Mouse (Mus musculus) forebrain, embryonic 14.5 days (tissue): ENCODE results near the gene Csnk1g2. TPM values are rescaled to one million over a fixed set of nuclear protein-coding genes. Genes with fewer than 3 reads are reported as not detected.

Source experiments
- ATAC-seq: fragments of 200-750 bp; cut with Nextera tagmentation; 2 replicates; pipeline ENCODE4 v1.8.0; 2017; ENCODE audit warnings: mild to moderate bottlenecking, moderate library complexity
- DNase-seq: peaks from one replicate; pipeline ENCODE4 v3.0.0-alpha.2; 2015; ENCODE audit warnings: low spot score
- H3K27ac ChIP-seq: fragments of 300-500 bp; sonication (generic); 2 replicates; pipeline ENCODE4 v1.5.1; 2014; ENCODE audit warnings: low read depth, mild to moderate bottlenecking, control low read depth, low read length, moderate library complexity
- H3K27me3 ChIP-seq: fragments of 300-500 bp; sonication (generic); replicated peaks from 2 replicates; pipeline ENCODE4 v1.6.1; 2014; ENCODE audit warnings: low read length, control low read depth, mixed read lengths; ENCODE audit not compliant: control insufficient read depth, insufficient read depth
- H3K36me3 ChIP-seq: fragments of 300-500 bp; sonication (generic); 2 replicates; pipeline ENCODE4 v1.6.1; 2014; ENCODE audit warnings: low read length, control low read depth; ENCODE audit not compliant: control insufficient read depth, insufficient read depth
- H3K4me1 ChIP-seq: fragments of 300-500 bp; sonication (generic); 2 replicates; pipeline ENCODE4 v1.6.1; 2014; ENCODE audit warnings: antibody characterized with exemption, low read length, control low read depth; ENCODE audit not compliant: control insufficient read depth, insufficient read depth
- H3K4me2 ChIP-seq: fragments of 300-500 bp; sonication (generic); 2 replicates; pipeline ENCODE4 v1.6.1; 2014; ENCODE audit warnings: mild to moderate bottlenecking, control low read depth, low read length
- H3K4me3 ChIP-seq: fragments of 300-500 bp; sonication (generic); 2 replicates; pipeline ENCODE4 v1.5.1; 2014; ENCODE audit warnings: low read depth, low read length, control low read depth
- H3K9ac ChIP-seq: fragments of 300-500 bp; sonication (generic); 2 replicates; pipeline ENCODE4 v1.6.1; 2014; ENCODE audit warnings: mild to moderate bottlenecking, low read length, control low read depth, moderate library complexity
- H3K9me3 ChIP-seq: fragments of 300-500 bp; sonication (generic); replicated peaks from 2 replicates; pipeline ENCODE4 v1.6.1; 2016; ENCODE audit warnings: low read length, control low read depth, mixed read lengths; ENCODE audit not compliant: control insufficient read depth
- WGBS: fragments of 180-500 bp; shearing (Covaris S2); extraction: QIAGEN DNeasy Blood & Tissue Kit; methylation state at CpG from one replicate; pipeline ENCODE4 v1.1.7; 2014; 5-methylcytosine and 5-hydroxymethylcytosine counted together
- polyA plus RNA-seq: library from polyadenylated mRNA; unstranded; fragments of >200 nt; fragmentation: Nextera tagmentation; extraction: Ambion mirVana; gene quantifications from 2 replicates; pipeline ENCODE4 v1.2.1, GENCODE M21; 2014

Csnk1g2 gene
- polyA plus RNA-seq, 1 experiment from 2014 or later: 35.9 TPM

DNA sequence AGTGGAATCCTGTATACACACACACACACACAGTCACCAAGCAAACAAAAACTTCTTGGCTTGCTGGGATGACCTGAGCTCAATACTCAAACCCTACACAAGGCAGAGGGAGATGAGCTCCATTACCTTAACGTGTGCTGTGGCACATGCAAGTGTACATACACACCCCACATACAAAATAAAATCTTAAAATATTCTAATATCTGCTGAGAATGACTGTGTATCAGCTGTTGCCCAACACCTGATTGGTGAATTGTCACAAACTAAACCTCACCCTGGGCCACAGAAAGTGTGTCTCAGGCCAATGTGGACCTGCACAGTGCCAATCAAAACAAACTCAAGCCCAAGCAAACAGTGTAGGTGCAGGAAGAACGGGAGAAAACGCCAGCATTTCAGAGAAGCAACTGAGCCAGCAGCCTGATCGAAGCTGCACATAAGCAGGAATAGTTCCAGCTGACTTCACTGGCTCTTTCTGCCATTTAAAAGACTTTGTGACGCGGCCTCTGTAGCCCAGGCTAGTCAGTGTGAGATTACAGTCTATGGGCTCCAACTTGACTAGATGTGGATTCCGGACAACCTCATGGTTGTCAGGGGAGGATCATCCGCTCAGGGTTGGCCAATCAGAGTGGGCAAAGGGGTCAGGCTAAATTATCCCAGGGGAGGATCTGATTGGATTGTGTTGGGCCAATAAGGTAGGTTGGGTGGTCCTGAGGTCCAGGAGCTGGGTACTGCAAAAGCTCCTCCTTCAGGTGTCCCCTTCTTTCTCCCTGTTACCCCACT, 3.0 kb upstream of the Csnk1g2 start:
- H3K27ac ChIP-seq: no peak overlapping the region
- H3K4me2 ChIP-seq: no peak overlapping the region
- H3K9ac ChIP-seq: no peak overlapping the region
- ATAC-seq (no peak), DNase-seq (no peak)
- 29% methylated on average over 8 of the region's 8 CpGs for WGBS
- H3K27me3 ChIP-seq: no peaks in the 10 kb centered on the region
- peaks cover 17% of the 10 kb centered on the region for H3K36me3 ChIP-seq
- no peaks in the 10 kb centered on the region for H3K9me3 ChIP-seq
- H3K4me3 ChIP-seq: no peak overlapping the region
- peaks cover 14% of the 10 kb centered on the region for H3K4me1 ChIP-seq

DNA sequence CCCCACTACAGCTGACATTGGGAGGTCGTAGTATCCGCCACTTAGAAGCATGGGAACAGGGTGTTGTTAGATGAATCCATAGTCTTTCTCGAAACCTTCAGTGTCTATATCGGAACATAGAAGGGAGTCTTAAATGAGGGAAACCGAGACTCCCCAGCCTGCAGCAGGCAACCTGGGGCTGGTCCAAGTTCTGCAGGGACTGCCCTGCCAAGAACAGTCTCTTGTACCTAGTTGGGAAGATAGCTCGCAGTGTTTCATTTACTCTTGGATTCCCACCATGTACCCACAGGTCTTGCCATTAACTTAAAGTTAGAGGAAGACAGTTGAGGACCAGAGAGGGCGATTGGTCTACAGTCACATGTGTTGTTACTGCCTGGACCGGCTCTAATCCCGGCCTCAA, 2.3 kb upstream of the Csnk1g2 start:
- 86% methylated on average over 9 of the region's 9 CpGs for WGBS
- no peaks in the 10 kb centered on the region for H3K27me3 ChIP-seq

DNA sequence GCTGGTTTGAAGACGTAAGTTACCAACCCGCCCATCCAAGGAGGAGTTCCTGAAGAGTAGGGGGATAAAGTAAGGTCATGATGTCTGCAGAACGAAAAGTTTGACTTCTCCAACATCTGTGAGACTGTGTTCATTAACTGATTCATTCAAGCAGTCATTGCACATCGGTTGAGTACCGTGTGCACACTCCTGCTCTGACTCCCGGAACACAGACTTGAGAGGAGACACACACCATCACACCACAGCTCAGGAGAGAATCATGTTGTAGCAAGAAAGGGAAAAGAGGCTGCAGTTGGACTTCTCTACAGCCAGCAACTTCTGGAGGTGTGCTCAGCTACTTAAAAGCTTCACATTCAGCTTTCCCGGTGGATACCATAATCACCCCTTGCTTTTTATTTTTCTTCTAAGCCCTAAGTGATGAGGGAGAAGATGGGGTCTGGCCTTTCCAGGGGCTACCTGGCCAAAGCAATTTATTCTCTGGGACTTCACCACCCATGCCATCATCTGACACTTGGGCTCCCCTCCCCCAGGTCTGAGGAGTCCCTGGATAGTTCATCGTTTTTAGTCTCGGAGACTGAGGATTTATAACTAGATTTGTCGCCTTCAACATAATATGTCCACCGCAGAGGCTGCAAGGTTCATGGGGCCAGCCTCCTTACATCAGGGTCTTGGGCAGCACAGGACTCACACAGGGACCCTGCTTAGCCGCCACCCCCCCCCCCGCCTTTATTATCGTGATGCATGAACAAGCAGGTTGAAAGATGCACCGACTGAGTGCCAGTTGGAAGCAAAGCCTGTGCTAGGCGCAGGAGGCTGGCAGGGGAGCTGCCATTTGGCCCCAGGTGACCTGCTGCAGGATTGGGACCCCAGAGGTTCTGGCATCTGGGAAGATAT, 1.6 kb upstream of the Csnk1g2 start:
- ATAC-seq: no peak
- WGBS: 57% methylated on average over 16 of the region's 16 CpGs

More for the DNA sequence above, 2.3 kb upstream of the Csnk1g2 start:
- H3K9me3 ChIP-seq: no peaks in the 10 kb centered on the region
- no peak for DNase-seq
- no peak overlapping the region for H3K9ac ChIP-seq
- H3K4me1 ChIP-seq: peaks cover 14% of the 10 kb centered on the region
- H3K36me3 ChIP-seq: peaks cover 9% of the 10 kb centered on the region
- ATAC-seq: no peak
- no peak overlapping the region for H3K4me2 ChIP-seq
- H3K4me3 ChIP-seq: no peak overlapping the region
- no peak overlapping the region for H3K27ac ChIP-seq

DNA sequence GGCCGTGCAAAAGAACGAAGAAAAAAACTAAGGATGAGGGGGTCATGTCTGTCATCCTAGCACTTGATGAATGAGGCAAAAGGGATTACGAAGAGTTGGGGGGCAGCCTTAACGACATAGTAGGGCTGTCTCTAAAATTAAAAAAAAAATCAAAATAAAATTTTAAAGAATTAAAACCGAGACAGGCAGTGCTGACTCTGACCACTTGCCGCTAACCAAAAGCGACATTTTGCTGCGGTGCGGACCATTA, 1.0 kb upstream of the Csnk1g2 start:
- H3K4me1 ChIP-seq: peaks cover 14% of the 10 kb centered on the region
- 4% methylated on average over 9 of the region's 9 CpGs for WGBS
- H3K4me3 ChIP-seq: peak overlapping the region; percentile 90
- H3K36me3 ChIP-seq: 0 out of 2 replicates have a peak, but pooled peaks cover 4% of the 10 kb centered on the region
- DNase-seq (no peak), ATAC-seq (no peak)
- H3K27ac ChIP-seq: peak overlapping the region; percentile 96
- H3K4me2 ChIP-seq: peak overlapping the region; percentile 99
- peak overlapping the region; percentile 60 for H3K9ac ChIP-seq
- no peaks in the 10 kb centered on the region for H3K27me3 ChIP-seq
- no peaks in the 10 kb centered on the region for H3K9me3 ChIP-seq

More for the DNA sequence above, 1.6 kb upstream of the Csnk1g2 start:
- Histone ChIP-seq H3K4me1 (peaks cover 14% of the 10 kb centered on the region), H3K9me3 (no peaks in the 10 kb centered on the region), H3K4me2 (peak overlapping the region; percentile 99), H3K4me3 (peak overlapping the region; percentile 90), H3K27ac (peak overlapping the region; percentile 96), H3K27me3 (no peaks in the 10 kb centered on the region), H3K36me3 (peaks cover 7% of the 10 kb centered on the region; the same call in 1 of the 2 replicates), H3K9ac (peak overlapping the region; percentile 60)
- DNase-seq: peak; percentile 11

DNA sequence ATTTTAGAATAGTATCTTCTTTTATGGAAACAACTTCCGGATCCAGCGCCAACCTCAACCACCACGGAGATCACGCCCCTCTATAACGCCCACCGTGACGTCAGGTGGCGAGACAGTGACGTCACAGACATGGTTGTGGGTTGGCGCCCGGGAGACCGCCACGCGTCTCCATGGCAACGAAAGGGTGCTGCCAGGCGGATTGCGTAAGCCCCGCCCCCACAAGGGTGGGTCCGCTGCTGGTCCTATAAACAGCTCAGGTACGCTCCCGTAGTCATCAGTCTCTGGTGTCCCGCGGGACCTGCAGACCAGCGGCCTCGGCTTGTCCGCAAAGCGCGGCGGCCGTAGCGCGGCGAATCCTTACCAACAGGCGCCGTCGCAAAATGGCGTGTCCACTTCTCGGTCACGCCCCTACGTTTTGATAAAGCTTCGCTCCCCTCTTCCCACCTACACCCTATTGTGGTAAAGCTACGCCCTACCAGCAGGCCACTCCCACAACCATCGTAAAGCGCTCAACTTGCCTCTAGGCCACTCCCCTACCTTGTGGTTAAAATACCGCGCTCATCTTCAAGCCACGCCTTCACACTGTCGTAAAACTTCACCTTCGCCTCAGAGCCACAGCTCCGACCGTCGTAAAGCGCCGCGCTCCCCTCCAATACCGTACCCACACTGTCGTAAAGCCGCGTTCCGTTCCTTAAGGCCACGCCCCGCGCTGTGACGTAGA, 538 bp upstream of the Csnk1g2 start:
- Histone ChIP-seq H3K4me3 (peak overlapping the region; percentile 90), H3K9me3 (no peaks in the 10 kb centered on the region), H3K4me2 (peak overlapping the region; percentile 99), H3K27ac (peak overlapping the region; percentile 96), H3K4me1 (peaks cover 14% of the 10 kb centered on the region), H3K9ac (peak overlapping the region; percentile 60), H3K36me3 (0 out of 2 replicates have a peak, but pooled peaks cover 4% of the 10 kb centered on the region), H3K27me3 (no peaks in the 10 kb centered on the region)
- DNase-seq (peak; percentile 100), ATAC-seq (peak; percentile 97)
- under 1% methylated on average over 64 of the region's 64 CpGs for WGBS

DNA sequence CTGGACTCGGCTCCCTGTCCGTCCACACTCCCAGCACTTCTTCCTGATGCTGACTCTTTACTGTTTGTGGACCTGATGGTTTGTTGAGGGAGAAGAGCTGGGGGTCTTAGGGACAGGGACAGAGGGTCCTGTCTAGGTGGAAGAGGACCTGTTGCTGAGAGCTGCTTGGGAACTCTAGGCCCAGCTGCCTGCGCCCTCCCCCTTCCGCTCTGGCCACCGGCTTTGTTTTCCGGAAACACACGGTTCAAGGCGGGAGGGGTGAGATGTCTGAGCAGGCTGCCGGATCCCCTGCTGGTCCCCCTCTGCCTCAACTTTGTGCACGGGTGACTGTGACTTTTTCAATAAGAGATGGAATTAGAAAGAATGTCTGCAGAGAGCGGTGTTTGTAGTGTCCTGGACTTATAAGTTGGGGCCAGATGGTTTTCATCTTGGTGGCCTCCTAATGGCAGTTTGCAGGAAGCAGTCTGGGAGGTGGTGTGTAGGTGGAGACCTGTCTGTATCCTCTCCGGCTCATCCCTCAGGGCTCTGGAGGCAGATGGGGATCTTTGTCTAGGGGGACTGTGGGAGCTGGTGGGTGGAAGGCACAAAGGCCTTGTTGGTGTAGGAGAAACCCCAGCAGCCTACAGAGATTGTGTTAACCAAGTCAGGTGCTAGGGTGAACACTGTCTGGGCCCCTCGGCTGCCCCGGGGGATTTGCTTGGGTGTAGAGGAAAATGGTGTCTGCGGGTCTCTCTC, 986 bp downstream of the Csnk1g2 start:
- H3K36me3 ChIP-seq: 0 out of 2 replicates have a peak, but pooled peaks cover 4% of the 10 kb centered on the region
- DNase-seq: peak; percentile 13
- no peak for ATAC-seq
- H3K4me2 ChIP-seq: peak overlapping the region; percentile 99
- peak overlapping the region; percentile 68 for H3K27ac ChIP-seq
- no peaks in the 10 kb centered on the region for H3K9me3 ChIP-seq
- peak overlapping the region; percentile 93 for H3K9ac ChIP-seq
- WGBS: 17% methylated on average over 15 of the region's 15 CpGs
- peak overlapping the region; percentile 90 for H3K4me3 ChIP-seq
- H3K27me3 ChIP-seq: no peaks in the 10 kb centered on the region
- H3K4me1 ChIP-seq: peaks cover 14% of the 10 kb centered on the region

DNA sequence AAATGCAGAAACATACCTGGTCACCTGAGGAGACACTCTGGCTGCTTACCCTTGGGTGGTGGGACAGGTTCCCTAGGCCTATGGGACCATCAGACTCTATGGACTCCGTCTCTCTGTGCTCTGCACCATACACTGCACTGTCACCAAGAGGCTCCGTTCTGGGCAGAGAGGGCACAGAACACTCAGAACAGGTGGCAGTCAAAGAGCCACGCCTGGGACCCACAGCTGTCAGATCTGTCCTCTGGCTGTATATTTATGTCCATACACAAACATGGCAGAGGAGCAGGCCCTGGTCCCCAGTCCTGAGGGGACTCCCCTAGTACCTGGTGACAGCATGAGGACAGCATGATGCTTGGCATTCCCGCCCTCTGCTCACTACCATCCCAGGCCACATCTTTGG, 3.1 kb downstream of the Csnk1g2 start:
- Histone ChIP-seq H3K36me3 (0 out of 2 replicates have a peak, but pooled peaks cover 4% of the 10 kb centered on the region), H3K4me1 (peaks cover 14% of the 10 kb centered on the region), H3K27ac (no peak overlapping the region), H3K4me3 (no peak overlapping the region), H3K9me3 (no peaks in the 10 kb centered on the region), H3K27me3 (no peaks in the 10 kb centered on the region), H3K9ac (no peak overlapping the region), H3K4me2 (no peak overlapping the region)
- ATAC-seq (no peak), DNase-seq (no peak)
- WGBS: 91% methylated on average over 4 of the region's 4 CpGs

DNA sequence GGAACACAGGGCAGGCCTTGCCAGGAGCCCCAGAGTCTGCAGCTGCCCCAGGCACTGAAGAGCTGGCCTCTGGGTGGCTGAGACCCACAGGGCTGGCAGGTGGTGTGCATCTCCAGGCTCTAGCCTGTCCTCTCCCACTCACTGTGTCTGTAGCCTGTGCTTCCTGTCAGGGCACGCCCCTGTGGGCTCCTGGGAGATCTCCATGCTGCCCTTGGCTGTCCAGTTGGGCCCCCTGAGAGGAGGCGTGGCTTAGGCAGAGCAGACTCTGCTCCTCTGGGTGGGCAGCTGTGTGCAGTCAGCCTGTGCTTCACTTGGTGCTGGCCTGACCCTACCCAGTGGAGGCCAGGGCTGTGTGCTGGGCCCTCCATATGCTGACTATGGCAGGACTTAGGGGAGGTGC, 5.0 kb downstream of the Csnk1g2 start:
- DNase-seq: no peak

More for the DNA sequence above, 5.0 kb downstream of the Csnk1g2 start:
- Histone ChIP-seq H3K27ac (no peak overlapping the region), H3K4me2 (no peak overlapping the region), H3K36me3 (0 out of 2 replicates have a peak, but pooled peaks cover 4% of the 10 kb centered on the region), H3K9me3 (no peaks in the 10 kb centered on the region), H3K4me1 (peaks cover 10% of the 10 kb centered on the region), H3K4me3 (no peak overlapping the region), H3K9ac (no peak overlapping the region; the same call in 1 of the 2 replicates), H3K27me3 (no peaks in the 10 kb centered on the region)
- no peak for ATAC-seq
- WGBS: 71% methylated on average over 2 of the region's 2 CpGs
